Mouse (Mus musculus) lung, embryonic 16.5 days (tissue): ENCODE data around the gene Blvrb. TPM values are rescaled to one million over a fixed set of nuclear protein-coding genes. Genes with fewer than 3 reads are reported as not detected.

Experiments
- polyA plus RNA-seq: library from polyadenylated mRNA; unstranded; fragments of >200 nt; fragmentation: Nextera tagmentation; extraction: Ambion mirVana; gene quantifications from 2 replicates; pipeline ENCODE4 v1.2.1, GENCODE M21; 2015

Gene Blvrb
- polyA plus RNA-seq, 1 experiment from 2014 or later: 58.3 TPM

Other genes starting within 250 kb of the Blvrb start
- 4.1 and 4.3 TPM in 2 replicates for gene Itpkc, start 219.3 kb upstream of the Blvrb start, polyA plus RNA-seq
- gene Coq8b, start 215.0 kb upstream of the Blvrb start, polyA plus RNA-seq: 23.4 and 23.5 TPM in 2 replicates
- 14.8 and 14.9 TPM in 2 replicates for gene Numbl, start 189.5 kb upstream of the Blvrb start, polyA plus RNA-seq
- 107 and 127 TPM in 2 replicates for gene Ltbp4, start 110.3 kb upstream of the Blvrb start, polyA plus RNA-seq
- gene Shkbp1, start 92.0 kb upstream of the Blvrb start, polyA plus RNA-seq: 43.6 and 46.2 TPM in 2 replicates
- 0.52 and 1.1 TPM in 2 replicates for gene Gm20479, start 90.6 kb upstream of the Blvrb start, polyA plus RNA-seq
- gene Sptbn4, start 292 bp upstream of the Blvrb start, polyA plus RNA-seq: 0.29 and 0.41 TPM in 2 replicates
- gene Sertad3, start 25.8 kb downstream of the Blvrb start, polyA plus RNA-seq: 28.4 and 30.7 TPM in 2 replicates
- gene Sertad1, start 38.9 kb downstream of the Blvrb start, polyA plus RNA-seq: 55.6 and 57.3 TPM in 2 replicates
- 13.0 and 13.6 TPM in 2 replicates for gene Prx, start 51.3 kb downstream of the Blvrb start, polyA plus RNA-seq
- 0.72 and 1.1 TPM in 2 replicates for gene Hipk4, start 75.3 kb downstream of the Blvrb start, polyA plus RNA-seq
- 85.6 and 95.6 TPM in 2 replicates for gene Pld3, start 105.2 kb downstream of the Blvrb start, polyA plus RNA-seq
- gene 2310022A10Rik, start 105.3 kb downstream of the Blvrb start, polyA plus RNA-seq: 22.8 and 24.9 TPM in 2 replicates
- gene Akt2, start 143.6 kb downstream of the Blvrb start, polyA plus RNA-seq: 89.4 and 93.0 TPM in 2 replicates
- gene Ttc9b, start 205.9 kb downstream of the Blvrb start, polyA plus RNA-seq: 0.29 and 0.40 TPM in 2 replicates
- 4.6 and 5.0 TPM in 2 replicates for gene Map3k10, start 226.6 kb downstream of the Blvrb start, polyA plus RNA-seq
- 4.4 and 6.4 TPM in 2 replicates for gene Zfp607b, start 241.4 kb downstream of the Blvrb start, polyA plus RNA-seq